Mouse (Mus musculus) layer of hippocampus, adult 8-10 months (tissue): ENCODE measurements at regions not wholly inside any gene's neighbourhood (a gene's known extent, or its start where the extent isn't known, plus 50 kb on each side); places are given as distances from the start of the nearest gene placed in this dataset.
A peak's percentile ranks its signal among the peaks of the same experiment; 100 is the strongest.

ENCODE experiments used
- DNase-seq, 2 experiments: peaks; one replicate each; pipeline ENCODE4 v3.0.0; 2022; ENCODE audit warnings: low spot score in 2 of 2

- DNase-seq = no peak
These were observed 52.7 kb downstream of the Phlda1 start for GRCm38 (mm10) chr10:111558675-111559340.

- DNase-seq = no peak
These were observed 53.5 kb downstream of the Phlda1 start for GRCm38 (mm10) chr10:111559341-111560246.

DNA sequence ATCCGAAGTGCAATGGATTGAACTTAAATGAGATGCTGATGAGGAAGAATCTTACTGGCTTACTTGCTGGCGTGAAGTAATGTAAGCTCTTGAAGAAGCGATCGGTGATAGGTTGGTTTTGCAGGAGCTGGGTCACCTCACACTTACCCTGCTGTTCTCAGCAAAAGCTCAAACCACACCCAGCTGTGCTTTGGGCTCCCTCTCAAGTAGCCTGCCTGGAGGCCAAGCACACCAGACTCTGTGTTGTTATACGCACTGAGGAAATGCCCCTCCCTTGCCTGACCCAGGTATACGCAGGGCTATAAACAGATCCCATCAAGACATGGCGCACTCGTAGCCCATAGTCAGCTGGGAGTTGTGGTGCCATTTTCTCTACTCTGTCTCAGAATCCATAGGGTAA, 56.5 kb downstream of the Phlda1 start:
- DNase-seq = no peak

DNA sequence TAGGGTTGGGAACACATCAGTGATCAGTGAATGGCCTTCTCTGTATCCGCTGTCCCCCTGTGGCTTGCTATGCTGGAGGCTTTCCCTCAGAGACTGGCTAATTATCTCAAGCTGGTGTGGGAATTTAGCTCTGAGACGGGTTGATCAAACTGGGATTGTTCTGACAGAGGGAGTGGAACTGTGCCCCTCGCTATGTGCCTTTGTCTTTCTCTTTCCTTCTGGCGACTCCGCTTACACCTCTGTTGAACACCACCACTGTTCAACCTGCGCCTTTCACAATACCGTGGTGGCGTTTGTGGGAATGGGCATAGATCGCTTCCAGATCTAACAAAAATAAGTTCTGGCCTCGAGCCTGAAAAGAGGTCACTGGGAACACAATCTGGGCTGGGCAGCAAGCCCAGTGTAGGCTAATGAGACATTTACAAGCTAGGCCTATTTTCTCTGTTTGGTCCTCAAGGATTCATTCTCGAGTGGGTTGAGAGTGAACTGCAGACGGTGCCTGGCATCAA, 60.8 kb downstream of the Phlda1 start:
- peak; percentile 85 to 88 for DNase-seq

DNA sequence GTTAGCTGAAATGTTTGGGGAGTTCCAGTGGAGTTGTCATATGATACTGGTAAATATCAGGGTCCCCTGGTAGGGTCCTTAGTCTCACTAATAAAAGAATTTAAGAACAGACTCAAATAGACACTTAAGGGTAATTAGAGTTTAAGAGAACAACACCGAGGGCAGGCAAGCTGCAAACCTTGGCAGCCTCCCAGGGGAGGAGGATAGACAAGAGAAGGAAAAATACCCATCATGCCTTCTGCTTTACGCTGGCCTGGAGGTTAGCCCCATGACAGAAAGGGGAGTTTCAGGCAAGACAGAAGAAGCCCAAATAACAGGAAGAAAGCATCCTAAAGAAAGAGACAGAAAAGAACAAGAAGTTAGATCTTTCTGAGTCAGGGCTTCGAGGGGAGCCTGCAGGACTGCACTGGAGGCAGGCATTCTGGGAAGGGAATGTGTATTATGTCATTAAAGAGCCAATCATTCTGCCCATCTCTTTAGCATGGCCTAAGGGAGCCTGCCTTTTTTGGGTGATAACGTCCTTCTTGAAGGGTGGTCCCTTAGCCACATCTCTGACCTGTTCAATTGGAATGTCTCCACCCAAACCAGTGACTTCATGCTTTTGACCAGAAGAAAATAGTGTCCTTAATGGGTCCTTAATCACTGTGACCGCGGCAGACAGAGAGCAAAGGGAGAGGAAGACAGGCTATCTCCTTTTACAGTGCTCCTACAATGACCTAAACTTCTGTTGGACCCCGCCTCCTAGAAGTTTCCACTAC, 64.6 kb downstream of the Phlda1 start:
- no peak for DNase-seq

DNA sequence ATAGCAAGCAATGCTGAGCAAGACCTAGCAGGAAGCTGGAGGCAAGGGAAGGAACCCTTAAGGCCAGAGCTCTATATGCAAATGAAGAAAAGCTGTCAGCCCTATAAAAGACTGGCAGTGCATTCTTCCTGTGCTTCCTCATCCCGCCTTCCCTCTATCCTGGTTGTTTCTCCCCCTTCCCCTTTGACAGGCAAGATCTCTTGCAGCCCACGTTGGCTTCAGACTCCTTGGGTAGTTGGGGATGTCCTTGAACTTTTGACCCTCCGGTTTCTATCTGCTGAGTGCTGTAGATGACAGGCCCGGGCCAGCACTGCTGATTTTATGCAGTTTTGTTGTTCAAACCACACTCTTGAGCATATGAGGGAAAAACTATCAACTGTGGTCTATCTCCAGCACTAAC, 68.1 kb downstream of the Phlda1 start:
- DNase-seq = no peak

GRCm38 (mm10) chr10:111574812-111575211, 68.7 kb downstream of the Phlda1 start:
- no peak for DNase-seq

GRCm38 (mm10) chr10:111575256-111575655, 69.2 kb downstream of the Phlda1 start:
- no peak for DNase-seq

DNA sequence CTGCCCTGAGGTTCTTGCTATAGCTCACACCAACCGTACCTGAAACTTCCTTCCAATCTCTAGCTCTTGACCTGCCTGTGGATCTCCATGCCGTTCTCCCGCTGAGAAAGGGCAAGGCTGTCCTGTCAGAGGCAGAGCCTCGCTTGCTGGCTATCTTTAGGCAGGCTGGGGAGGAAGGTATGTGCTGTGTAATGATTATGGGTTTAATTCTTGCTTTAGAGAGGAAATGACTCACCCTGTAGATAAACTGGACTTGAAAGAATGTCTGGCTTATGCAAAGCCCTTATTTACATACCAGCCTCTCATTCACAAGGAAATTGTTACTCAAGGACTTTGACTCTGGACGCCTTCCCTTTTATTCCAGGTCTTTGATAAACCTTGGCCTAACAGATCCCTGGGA, 69.8 kb downstream of the Phlda1 start:
- no peak for DNase-seq

DNA sequence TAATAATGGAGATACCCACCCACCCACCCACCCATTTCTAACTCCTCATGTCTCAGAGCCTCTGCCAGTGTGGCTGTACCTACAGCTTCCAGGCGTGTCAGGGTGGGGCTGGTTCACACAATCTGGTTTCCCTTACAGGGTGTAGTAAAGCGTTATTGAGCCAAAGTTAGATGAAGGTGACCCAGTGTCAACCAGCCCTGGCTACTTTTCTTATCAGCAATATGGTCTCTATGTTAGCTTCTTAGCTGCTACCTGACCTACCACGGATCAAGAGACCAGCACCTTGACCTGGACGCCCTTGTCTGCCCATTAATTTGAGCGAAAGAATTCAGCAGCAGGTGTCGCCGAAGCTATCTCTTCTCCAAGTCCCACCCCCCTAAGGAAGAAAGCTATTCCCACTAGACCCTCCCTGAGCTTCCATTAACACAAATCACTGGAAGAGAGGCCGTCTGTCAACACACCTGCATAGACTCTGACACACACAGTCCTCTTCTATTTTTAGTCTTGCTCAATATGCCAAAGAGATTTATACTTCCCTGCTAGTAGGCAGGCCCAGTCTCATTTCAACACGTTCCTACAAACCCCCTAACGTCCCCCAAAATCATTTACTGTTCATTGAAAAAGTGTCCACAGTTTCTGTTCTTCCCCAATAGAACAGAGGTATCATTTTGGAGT, 70.4 kb downstream of the Phlda1 start:
- DNase-seq = no peak

GRCm38 (mm10) chr10:111578536-111578935, 72.5 kb downstream of the Phlda1 start:
- DNase-seq = no peak

DNA sequence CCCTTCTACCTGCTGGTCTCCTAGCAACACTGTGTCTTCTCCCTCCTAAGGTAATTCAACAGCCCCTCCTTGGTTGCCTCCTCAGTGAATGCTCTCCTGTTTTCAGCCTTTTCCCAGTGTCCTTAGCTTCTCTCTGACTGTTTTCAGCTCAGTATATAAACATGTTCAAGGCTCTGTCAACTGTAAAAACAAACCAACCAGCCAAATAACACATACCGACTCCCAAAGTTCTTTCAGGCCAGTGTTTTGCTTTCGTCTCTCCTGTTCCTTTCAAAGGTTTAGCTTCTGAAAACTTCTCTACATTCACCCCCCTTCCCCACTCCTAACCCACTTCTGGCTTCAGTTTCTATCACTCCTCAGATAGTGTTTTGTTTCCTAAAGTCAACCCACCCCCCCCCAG, 73.4 kb downstream of the Phlda1 start:
- no peak for DNase-seq

GRCm38 (mm10) chr10:111580401-111581100, 74.5 kb downstream of the Phlda1 start:
- DNase-seq = no peak

- DNase-seq = no peak
These were observed 75.8 kb downstream of the Phlda1 start for GRCm38 (mm10) chr10:111581847-111582246.

DNA sequence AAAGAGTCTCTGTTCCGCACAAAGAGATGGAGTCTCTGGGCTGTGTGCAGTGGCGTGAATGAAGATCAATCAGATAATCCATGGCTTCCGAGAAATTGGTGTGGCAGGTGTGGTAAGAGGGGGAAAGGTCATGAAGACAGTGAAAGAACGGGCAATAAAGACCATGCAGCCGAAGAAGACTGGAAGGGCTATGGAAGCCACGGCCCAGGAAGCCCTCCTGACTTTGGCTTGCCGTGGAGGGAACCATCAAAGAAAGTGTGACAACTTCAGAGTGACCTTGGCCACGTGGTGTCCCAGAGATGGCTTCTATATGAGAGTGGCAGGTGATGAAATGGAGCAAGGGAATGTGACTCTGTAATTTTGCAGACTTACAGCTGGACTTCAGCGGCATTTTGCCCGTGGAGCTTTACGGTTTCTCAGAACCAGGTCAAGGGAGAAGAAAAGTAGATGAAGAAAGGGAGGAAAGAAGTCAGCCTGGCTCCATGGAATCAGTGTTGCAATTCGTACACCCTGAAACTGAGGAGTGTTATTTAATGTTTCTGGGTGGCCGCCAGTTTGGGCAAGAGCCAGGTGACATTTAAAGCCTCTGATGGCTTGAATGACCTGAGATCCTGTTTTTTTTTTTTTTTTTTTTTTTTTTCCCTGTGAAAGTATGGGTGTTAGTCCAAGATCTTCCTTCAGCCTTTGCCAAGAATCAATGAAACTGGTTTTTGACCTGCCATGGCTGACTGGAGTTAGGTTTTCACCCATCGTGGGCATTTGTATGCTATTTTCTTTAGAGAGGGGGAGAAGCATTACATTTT, 76.4 kb downstream of the Phlda1 start:
- no peak for DNase-seq

DNA sequence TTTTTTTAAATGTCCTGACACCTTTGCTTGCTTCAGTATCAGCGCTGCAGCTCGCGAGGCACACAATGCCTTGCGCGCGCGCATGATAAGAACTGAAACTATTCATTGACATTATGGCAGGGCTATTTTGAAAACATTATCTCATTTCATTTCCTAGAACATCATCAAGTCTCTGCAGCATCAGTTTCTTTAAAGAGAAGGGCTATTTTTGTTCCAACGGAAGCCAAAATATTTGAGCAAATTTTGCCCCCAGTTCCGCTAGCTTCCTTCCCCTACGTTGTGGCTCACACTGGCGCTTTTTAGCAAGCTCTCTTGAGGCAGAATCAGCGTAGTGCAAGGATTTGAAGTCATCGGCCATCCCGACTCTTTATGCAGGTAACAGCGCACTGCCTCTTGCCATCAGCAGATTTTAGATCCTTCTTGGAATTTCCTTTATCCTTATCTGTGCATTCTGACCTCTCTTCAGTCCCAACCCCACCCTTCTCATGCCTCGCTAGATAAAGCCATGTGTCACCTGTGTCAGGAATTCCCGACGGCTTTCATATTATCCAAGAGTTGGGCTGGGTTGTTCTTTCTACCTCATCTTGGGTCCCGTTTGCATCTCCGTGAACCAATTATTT, 77.1 kb downstream of the Phlda1 start:
- no peak for DNase-seq

DNA sequence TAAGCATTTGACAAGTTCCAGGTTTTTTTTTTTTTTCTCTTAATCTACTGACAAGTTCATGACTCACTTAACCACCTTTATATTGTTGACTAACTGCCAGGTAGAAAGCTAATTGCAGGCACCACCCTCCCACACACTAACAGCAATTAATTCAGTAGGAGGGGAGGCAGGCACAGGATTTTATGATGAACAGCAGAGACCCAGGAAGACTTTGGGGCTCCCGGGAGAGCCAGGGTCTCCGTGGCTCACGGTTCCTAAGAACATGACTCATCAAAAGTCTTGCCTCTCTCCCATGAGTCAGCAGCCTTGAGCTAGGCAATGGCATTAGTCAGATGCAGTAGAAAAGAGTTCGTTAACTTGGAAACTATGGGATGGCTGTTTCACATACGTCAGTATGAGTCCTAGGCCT, 77.7 kb downstream of the Phlda1 start:
- no peak for DNase-seq

GRCm38 (mm10) chr10:111587891-111588611, 82.0 kb downstream of the Phlda1 start:
- DNase-seq = no peak

DNA sequence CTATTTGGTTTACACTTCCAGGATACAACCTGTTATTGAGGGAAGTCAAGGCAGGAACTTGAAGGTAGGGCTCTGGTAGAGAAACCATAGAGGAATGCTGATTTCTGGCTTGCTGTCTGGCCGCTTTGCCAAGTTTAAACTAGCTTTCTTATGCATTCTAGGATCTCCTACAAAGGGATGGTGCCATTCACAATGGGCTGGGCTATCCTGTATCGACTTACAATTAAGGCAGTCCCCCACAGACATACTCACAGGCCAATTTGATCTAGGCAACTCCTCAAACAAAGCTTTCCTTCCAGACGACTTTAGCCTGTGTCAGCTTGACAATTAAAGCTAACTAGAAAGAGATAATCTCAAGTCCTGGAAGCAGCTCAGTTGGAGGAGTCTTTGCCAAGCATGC, 83.1 kb downstream of the Phlda1 start:
- DNase-seq = no peak
